10 mouse cellular contexts compared by ENCODE assay signal in genomic region chr15:12617220-12617619, GRCm38 (mm10).
DNase-seq lines count a peak whose midpoint lies in the region; ATAC-seq and TF ChIP-seq lines count a peak whose summit lies in the region.
"Had no signal": no experiment of that assay in that cellular context is flagged by ENCODE, and none has a peak within 500 bp of the region (broad histone marks: within the 10 kb centered on the region; RNA-seq: fewer than 3 reads in every experiment).

No protein-coding gene starts in this region.

- H3K27me3 ChIP-seq in heart, embryonic 10.5 days (ENCODE audit: insufficient read depth, poor library complexity, severe bottlenecking), result no peaks in the 10 kb centered on the region
- H3K27me3 ChIP-seq in lung, embryonic 15.5 days, result no peaks in the 10 kb centered on the region
- no peaks in the 10 kb centered on the region for H3K27me3 ChIP-seq in thymus, adult 2 months (ENCODE audit: control insufficient read depth, insufficient read depth, low read length)

- no peak overlapping the region for H3K4me3 ChIP-seq in heart, embryonic 10.5 days
- H3K4me3 ChIP-seq in lung, embryonic 15.5 days, result no peak overlapping the region
- no peak overlapping the region for H3K4me3 ChIP-seq in thymus, adult 2 months (ENCODE audit: control insufficient read depth, insufficient read depth, low read length)

- no peak for TF ChIP-seq CTCF in thymus, adult 2 months (IDR thresholded peaks at IDR 0.05; ENCODE audit: borderline replicate concordance, control insufficient read depth, extremely low read depth, insufficient read depth, low read length, poor library complexity)

- H3K4me2 ChIP-seq in lung, embryonic 15.5 days, result no peak overlapping the region

- no peak overlapping the region for H3K9ac ChIP-seq in lung, embryonic 15.5 days

- H3K4me1 ChIP-seq in heart, embryonic 10.5 days, result peaks cover 27% of the 10 kb centered on the region
- peaks cover 27% of the 10 kb centered on the region for H3K4me1 ChIP-seq in lung, embryonic 15.5 days
- no peaks in the 10 kb centered on the region for H3K4me1 ChIP-seq in thymus, adult 2 months (replicated peaks; ENCODE audit: control insufficient read depth, insufficient read depth, low read length)

- H3K27ac ChIP-seq in heart, embryonic 10.5 days, result 0 out of 2 replicates have a peak overlapping the region, but pooled peaks have one; percentile 16
- no peak overlapping the region for H3K27ac ChIP-seq in lung, embryonic 15.5 days
- no peak overlapping the region for H3K27ac ChIP-seq in thymus, adult 2 months (ENCODE audit: control insufficient read depth, insufficient read depth, low read length)

- no peaks in the 10 kb centered on the region for H3K9me3 ChIP-seq in heart, embryonic 10.5 days
- no peaks in the 10 kb centered on the region for H3K9me3 ChIP-seq in lung, embryonic 15.5 days

- no peaks in the 10 kb centered on the region for H3K36me3 ChIP-seq in heart, embryonic 10.5 days
- H3K36me3 ChIP-seq in lung, embryonic 15.5 days, result no peaks in the 10 kb centered on the region
- H3K36me3 ChIP-seq in thymus, adult 2 months (ENCODE audit: control insufficient read depth, insufficient read depth, low read length), result no peaks in the 10 kb centered on the region

- DNase-seq in heart, embryonic 10.5 days (ENCODE audit: low spot score), result no peak
- DNase-seq in heart, postnatal 4 days, result no peak
- no peak for DNase-seq in lung, postnatal 36 days
- DNase-seq in induced T-regulatory cell, adult 2 months (ENCODE audit: low read depth), result peak; percentile 39
- peak; percentile 37 to 52 for DNase-seq in natural killer cell, adult 2 months (ENCODE audit: low spot score in 2 of 2)
- DNase-seq in testis, postnatal 10 days (ENCODE audit: low spot score), result no peak
- no peak for DNase-seq in thymus, adult 2 months
- DNase-seq: kidney, adult 2 months; midbrain, embryonic 14.5 days had no signal

- TF ChIP-seq POLR2A in thymus, adult 2 months (IDR thresholded peaks at IDR 0.05; ENCODE audit: control insufficient read depth, extremely low read depth, insufficient read depth, low read length, poor library complexity), result no peak

- WGBS in heart, embryonic 10.5 days, result 51% methylated on average over 8 of the region's 8 CpGs
- 30% methylated on average over 8 of the region's 8 CpGs for WGBS in lung, embryonic 15.5 days
- 56% methylated on average over 8 of the region's 8 CpGs for WGBS in thymus, adult 2 months

- 0 out of 2 replicates have a peak, but pooled peaks have one; percentile 16 for ATAC-seq in lung, embryonic 15.5 days (ENCODE audit: borderline replicate concordance, extremely low read depth, low FRiP score, low TSS enrichment)

Comparison
In these comparisons a context has a peak if more than half of its experiments do, and no peak if none do; other contexts are left out.
1. DNase-seq: peak in induced T-regulatory cell, adult 2 months (single experiment) and natural killer cell, adult 2 months (2 of 2); none in heart, embryonic 10.5 days (single experiment), heart, postnatal 4 days (single experiment), lung, postnatal 36 days (single experiment), testis, postnatal 10 days (single experiment) and thymus, adult 2 months (single experiment).